Mouse (Mus musculus) CD4-positive, CD25-positive, alpha-beta regulatory T cell, adult 2 months (primary cell): ENCODE data around the gene Pde4a.
"Not testable (repeated sequence)": the region's sequence is repeated elsewhere in the genome, so short reads cannot be mapped to it uniquely, and the experiment has no call there.

Experiments used
- DNase-seq: peaks from one replicate; pipeline ENCODE4 v3.0.0-alpha.2; 2012; ENCODE audit warnings: low read depth, low spot score

Gene Pde4a

DNA sequence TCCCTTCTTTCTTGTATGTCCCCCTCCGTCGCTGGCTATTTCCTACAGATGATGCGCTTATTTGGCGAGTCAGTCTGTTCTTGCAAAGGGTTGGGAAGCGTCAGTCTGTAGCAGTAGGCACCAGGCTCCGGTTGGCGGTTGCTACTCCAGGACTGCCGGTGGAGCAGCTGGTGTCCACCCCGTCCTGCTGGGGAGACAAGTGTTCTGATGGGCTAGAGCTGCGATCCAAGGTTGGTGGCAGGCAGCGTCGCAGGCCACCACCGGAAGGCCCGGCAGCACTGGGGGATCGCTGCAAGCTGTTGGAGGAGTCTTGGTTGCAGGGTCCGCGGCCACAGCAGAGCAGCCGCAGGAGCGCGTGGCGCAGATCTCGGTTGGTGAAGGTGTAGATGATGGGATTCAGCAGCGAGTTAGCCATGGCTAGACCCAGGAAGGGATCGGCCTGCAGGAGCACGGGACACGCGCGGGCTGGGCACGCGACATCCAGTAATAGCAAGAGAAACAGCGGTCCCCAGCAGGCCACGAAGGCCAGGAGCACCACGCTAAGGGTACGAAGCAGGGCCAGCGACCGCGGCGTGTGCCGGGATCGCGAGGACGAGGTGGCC is 78.4 kb downstream of the Pde4a start:
- DNase-seq = no peak

DNA sequence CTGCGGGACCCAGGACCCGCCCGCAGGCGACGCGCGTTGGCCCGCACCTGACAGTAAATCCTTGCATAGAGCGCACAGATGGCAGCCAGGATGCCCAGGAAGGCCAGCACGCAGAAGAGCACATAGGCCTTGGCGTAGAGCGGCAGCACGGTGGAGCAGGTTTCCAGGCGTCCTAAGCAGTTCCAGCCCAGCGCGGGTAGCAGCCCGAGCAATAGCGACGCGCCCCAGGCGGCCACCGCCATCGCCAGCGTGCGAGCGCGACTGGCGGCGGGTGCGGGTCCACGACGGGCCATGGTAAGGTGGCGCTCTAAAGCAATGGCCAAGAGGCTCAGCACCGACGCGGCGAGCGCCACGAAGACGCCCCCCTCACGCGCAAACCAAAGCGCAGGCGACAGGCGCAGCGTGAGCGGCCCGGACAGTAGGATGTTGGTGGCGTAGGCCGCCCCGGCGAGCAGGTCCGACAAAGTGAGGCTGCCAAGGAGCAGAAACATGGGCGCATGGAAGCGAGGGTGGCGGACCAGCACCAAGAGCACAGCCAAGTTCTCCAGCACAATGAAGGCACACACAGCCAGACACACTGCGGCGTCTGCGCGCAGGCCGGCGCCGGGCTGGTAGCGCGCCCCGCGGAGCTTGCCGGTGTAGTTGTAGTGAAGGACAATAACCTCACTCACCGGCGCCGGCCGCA is 79.1 kb downstream of the Pde4a start:
- DNase-seq = peak; percentile 40

DNA sequence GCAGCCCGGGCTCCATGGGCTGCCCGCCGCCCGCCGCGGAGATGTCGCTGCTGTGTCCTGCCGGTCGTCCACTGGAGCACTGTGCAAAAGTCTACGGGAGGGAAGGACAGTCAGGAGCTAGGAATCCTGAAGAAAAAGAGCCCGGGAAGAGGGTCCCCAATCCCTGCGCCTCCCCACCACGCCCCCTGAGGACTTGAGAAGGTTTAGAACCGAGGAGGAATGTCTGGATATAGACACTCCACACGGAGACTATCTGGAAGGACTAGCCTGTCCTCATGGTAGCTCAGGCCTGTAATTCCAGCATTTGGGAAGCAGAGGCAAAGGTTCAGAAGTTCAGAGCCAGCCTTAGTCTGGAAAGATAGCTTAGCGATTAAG is 79.6 kb downstream of the Pde4a start:
- DNase-seq = no peak

DNA sequence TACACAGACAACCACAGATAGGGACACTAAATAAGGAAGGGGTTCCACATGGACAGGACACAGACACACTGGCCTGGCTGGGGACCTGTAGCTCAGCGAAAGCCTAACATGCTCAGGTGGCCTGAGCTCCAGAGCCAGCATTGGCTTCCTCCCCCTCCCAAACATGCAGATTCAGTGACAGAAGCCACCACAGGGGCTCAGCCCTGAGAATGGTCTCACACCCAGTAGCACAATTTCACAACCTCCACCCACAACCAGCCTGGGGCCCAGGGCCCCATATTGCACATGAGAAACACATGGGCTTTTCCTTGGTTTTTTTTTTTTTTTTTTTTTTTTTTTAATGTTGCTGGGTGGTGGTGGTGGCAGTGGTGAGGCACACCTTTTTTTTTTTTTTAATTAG is 80.8 kb downstream of the Pde4a start:
- DNase-seq = no peak

DNA sequence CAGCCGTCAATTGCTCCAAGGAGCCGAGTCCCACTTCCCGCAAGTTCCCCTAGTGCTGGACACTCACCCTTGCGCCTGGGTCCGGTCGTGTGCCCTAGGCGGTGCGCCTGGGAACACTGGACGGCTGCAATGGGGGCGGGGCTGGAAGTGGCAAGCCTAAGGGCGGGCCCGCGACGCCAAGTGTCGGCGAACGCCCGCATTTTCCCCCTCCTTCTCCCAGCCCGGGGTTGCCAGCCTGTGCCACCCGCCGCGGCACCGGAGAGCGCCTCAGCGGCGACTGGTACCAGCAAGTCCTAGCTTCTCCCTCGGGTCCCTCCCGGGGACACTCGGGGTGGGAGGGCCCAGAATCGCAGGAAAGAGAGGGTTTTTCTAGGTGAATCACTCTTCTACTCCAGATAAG is 82.8 kb downstream of the Pde4a start, which contains the start of gene S1pr5:
Gene S1pr5 (minus strand): TSS at position 118 of the 400 bp plus-strand sequence.
- DNase-seq = no peak

DNA sequence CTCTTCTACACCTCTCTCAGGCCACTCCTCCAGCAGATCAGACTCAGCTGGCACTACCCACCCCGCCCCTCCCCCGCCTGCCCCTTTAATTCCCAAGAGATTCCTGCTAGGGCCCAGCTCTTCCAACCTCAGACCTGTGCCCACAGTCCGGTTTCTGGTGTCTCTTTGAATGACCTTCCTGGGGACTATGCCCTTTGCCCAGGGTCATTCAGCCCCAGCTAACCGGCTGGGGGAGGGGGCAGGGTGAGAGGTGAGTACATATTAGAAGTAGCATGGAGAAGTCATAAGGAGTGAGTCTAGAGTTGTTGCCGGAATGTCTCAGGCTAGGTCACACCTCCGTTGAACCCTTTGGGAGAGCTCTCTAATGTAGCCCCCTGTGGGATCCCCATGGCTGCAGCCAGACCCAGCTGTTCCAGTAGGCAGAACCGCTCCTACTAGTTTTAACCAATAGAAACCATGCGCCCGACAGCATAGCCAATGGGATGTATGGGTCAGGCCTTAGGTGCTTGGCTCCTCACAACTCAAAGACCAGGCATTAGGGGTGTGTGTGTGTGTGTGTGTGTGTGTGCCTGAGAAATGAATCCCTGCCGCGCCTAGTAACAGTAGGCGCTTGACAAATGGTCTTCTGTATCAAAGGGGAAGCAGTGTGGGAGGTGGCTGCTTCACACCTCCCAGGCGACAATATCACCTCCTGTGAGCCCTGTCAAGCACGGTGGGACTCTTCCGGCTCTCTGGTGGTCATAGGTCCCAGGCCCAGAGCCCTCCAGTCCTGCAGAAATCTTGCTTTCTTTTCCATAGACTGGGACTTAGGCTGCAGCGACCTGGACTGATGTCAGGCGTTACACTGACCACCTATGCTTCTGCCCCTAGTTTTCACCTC is 84.4 kb downstream of the Pde4a start:
- DNase-seq = no peak

DNA sequence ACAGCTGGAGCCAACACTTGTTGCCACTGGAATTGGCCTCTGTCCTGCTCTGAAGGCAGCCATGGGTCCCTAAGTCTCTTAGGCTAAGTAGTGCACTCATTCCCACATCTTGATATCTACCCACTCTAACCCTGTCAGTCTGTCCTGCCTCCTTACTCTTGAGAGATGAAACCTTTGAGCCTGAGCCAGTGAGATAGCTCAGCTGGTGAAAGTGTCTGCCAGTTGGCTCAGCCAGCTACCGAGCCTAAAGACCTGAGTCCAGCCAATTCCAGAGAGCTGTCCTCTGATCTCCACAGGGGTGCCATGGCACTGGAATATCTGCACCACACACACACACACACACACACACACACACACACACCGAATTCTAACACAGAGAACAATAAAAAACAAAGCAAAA is 85.0 kb downstream of the Pde4a start:
- DNase-seq = no peak

DNA sequence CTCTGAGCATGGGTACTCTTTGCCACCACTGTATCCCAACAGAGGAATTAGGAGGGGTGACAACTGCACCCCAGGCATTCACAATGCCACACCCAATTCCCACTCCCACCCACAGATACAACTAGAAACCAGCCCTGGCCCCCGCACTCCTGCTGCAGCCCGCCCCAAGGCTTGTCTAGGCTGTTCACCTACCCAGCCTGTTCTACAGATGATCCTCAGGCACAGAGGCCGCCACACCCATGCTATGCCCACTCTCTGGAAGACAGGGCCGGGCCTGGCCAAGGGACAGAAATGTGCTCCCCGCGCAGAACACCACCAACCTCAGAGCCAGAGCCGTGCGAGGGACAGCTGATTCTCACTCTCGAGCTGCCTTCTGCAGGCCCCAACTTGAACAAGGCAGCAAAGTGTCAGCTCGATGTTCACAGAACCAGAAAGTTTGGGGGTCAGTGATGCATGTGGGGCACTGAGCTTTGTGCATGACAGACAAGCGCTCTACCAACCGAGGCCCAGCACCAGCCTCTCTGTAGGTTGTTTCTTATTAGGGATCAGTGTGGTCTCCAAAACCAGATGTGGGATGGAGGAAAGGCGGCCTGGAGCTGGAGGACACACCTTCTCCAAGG is 85.7 kb downstream of the Pde4a start:
- no peak for DNase-seq

DNA sequence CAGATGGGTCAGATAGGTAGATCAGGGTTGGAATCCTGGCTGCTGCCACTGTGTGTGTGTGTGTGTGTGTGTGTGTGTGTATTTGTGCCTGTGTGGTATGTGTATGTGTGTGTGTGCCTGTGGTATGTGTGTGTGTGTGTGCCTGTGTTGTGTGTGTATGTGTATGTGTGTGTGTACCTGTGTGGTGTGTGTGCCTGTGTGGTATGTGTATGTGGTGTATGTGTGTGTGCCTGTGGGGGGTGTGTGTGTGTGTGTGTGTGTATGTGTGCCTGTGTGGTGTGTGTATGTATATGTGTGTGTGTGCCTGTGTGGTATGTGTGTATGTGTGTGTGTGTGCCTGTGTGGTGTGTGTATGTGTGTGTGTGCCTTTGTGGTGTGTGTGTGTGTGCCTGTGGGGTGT is 89.2 kb downstream of the Pde4a start:
- no peak for DNase-seq

DNA sequence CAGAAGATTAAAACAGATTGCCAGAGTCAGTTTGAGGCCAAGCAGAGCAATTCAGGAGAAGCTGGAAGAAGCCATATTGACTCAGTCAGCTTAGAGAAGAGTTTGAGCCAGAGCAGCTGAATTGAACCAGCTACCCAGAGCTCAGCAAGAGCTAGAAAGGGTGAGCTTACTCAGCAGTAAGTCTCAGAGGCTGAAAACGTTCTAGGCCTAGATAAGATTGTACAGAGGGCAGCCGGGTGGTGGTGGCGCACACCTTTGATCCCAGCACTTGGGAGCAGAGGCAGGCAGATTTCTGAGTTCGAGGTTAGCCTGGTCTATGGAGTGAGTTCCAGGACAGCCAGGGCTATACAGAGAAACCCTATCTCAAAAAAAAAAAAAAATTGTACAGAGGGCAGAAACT is 90.8 kb downstream of the Pde4a start:
- not testable (repeated sequence) for DNase-seq

DNA sequence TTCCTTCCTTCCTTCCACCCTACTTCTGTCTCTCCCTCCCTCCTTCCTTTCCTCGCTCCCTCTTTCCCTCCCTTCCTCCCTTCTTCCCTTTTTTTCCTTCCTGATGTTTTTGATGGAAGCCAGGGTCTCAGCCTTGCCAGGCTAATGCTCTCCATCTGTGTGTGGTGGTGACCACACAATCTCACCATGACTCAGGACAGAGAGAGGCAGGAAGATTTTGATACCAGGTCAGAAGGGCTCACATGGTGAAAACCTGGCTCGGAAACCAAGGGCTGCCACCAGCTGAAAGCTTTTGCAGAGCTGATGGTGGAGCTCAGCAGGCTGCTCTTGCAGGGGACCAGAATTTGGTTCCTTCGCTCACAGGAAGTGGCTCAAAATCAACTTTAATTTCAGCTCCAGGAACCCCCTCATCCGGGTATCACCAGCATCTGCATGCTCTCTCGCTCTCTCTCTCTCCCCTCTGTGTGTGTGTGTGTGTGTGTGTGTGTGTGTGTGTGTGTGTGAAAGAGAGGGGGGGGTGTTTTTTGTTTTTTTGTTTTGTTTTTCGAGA is 95.1 kb downstream of the Pde4a start:
- DNase-seq = peak; percentile 60

DNA sequence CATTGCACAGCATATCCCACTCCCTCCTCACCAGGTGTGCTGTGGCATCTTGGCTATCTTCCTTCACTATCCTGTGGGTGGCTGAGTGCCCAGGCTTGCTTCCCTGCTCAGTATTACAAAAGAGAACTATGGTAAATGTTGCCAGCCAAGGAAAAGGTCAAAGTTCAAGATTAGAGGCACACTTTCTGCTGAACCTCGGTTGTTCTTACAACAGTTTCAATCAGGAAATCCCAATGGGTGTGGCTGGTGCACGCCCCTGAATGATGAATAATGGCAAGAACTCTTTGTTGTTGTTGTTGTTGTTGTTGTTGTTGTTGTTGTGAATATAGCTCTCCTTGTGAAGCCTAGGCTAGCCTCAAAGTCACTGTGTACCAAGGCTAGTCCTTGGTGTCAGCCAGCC is 96.3 kb downstream of the Pde4a start:
- no peak for DNase-seq
